Mouse (Mus musculus) small intestine, adult 2 months (tissue): ENCODE measurements at regions not wholly inside any gene's neighbourhood (a gene's known extent, or its start where the extent isn't known, plus 50 kb on each side); places are given as distances from the start of the nearest gene placed in this dataset.

ENCODE experiments used
- CTCF ChIP-seq: fragments of 200-500 bp; IDR thresholded peaks from 2 replicates; pipeline ENCODE4 v1.5.1; 2012; ENCODE audit warnings: low read depth, mild to moderate bottlenecking, control low read depth, inconsistent platforms, low read length, moderate library complexity, mixed read lengths; ENCODE audit not compliant: insufficient replicate concordance, insufficient read length; ENCODE audit errors: extremely low read depth
- POLR2A ChIP-seq: fragments of 200-500 bp; IDR thresholded peaks from 2 replicates; pipeline ENCODE4 v1.6.1; 2012; ENCODE audit warnings: low read depth, mild to moderate bottlenecking, control low read depth, inconsistent platforms, low read length, moderate library complexity

DNA sequence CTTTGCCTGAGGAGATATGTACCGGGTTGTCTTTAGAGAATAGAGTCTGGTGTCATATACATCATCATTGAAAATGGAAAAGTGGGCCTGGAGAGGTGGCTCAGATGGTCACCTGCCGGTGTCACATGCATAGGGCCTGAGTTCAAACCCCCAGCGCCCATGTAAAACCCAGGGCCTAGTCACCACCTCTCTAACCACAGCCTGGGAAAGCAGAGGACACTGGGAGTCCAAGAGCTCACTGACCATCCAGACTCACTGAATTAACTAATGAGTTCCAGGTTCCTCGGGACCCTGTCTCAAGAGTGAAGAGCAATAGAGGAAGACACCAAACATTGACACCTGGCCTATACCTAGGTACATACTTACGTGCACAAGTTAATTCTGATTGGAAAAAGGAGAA is 132.7 kb upstream of the Cdkn3 start:
- no peak for TF ChIP-seq POLR2A
- TF ChIP-seq CTCF, result no peak
